Mouse (Mus musculus) small intestine, adult 2 months (tissue): ENCODE results near the gene Gpsm1.

Experiments used
- CTCF ChIP-seq: fragments of 200-500 bp; IDR thresholded peaks from 2 replicates; pipeline ENCODE4 v1.5.1; 2012; ENCODE audit warnings: low read depth, mild to moderate bottlenecking, control low read depth, inconsistent platforms, low read length, moderate library complexity, mixed read lengths; ENCODE audit not compliant: insufficient replicate concordance, insufficient read length; ENCODE audit errors: extremely low read depth
- POLR2A ChIP-seq: fragments of 200-500 bp; IDR thresholded peaks from 2 replicates; pipeline ENCODE4 v1.6.1; 2012; ENCODE audit warnings: low read depth, mild to moderate bottlenecking, control low read depth, inconsistent platforms, low read length, moderate library complexity

- TF ChIP-seq POLR2A, result no peak
- no peak for TF ChIP-seq CTCF
Observed at GRCm38 (mm10) chr2:26315925-26316311, 603 bp downstream of the Gpsm1 start.
